Mouse (Mus musculus): ENCODE data around the gene Zfp13.

Gene Zfp13

DNA sequence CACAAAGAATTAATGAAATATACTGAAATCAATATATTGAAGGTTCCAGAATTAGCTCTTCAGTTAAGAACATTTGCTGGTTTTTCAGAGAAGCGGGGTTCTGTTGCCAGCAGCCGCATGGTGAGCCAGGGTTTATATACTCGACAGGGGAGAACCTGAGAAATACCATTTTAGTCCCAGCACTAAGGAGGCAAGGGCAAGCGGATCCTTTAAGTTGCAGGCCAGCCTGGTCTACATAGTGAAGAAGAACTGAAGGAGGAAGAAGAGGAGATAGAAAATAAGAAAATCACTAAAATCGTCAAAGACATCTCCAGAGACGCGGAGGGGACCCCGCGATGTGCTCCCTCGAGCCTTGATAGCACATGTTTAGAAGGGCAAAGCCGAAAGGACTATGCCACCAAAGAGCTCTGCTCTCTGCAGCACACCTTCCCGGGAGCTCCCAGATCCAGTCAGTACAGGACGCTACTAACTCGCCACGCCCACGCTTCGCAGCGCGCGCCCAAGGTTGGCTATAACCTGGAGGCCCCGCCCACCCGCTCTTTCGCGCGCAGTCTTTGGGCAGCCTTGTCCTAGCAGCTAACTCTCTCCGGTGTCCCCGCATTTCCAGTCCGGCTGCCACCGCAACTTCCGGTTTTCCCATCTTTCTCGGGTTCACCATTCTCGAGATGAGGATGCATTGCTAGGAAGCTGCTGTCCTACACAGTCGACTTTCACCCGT lies 6.9 kb downstream of the Zfp13 start:
- DNase-seq = peak; percentile 79 to 84

DNA sequence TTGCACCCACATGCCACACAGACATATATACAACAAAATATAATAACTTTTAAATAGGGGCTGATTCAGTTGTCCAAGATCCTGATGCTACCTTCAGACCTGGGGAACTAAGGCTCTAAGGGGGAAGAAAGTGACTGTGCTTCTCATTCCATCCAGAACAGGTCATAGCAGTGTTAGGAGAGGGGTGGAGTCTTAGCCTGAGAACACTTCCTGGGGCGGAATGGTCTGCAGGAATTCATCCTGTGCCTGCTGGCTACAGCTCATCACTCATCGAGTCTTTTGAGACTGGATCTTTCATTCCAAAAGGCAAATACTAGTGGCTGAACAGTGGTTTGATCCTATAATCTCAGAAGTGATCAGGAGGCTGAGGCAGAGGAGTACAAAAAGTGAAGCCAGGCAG lies 12.0 kb downstream of the Zfp13 start:
- DNase-seq = no peak

DNA sequence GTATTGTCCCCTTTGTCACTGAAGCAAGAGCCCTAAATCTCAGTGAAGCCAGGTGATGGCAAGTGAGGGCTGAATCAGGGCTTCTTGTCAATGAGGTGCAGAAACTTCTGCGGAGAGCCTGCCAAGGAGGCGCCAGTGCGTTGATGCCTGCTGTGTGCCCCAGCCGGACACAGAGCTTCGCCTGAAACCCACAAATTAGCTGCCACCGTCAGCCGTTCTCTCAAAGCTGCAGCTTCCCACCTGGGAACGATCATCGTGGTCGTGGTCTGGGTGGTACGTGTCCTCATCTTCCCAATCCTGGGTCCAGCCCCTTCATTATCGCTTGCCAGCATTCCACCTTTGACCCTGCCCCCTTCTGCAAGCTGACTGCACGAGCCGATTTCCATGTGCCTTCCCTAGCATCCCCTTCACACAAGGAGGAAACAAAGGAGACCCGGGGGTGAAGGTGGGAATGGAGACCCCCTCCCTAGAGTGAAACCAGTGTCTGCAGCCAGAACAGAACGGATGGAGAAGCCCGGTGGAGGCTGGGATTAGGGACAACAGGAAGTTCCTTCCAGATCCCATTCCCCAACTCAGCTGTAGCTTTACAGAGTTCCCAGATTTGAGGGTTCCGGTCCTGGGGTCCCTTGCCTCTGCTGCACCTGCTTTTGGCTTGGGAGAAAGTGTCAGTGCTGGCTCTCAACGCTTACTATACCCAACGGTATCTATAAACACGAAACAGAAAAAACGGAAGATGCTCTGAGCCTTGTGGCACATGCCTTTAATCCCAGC lies 13.4 kb downstream of the Zfp13 start:
- no peak for DNase-seq

DNA sequence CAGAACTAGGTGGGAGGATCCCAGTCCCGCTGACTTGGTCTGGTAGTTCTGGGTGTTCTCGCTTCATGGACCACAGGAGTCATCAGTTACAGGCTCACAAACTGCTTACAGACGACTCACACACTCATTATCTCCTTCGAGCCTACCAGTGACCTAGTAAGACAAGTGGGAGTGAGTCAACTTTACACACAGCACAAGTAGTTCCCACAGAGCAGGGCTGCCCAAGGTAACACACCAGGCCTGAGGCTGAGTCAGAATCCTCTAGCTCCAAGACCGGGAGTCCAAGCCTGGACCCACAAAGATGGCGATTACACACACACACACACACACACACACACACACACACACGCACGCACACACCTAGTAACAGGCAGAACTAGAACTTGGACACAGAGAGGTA lies 14.5 kb downstream of the Zfp13 start:
- DNase-seq = no peak

DNA sequence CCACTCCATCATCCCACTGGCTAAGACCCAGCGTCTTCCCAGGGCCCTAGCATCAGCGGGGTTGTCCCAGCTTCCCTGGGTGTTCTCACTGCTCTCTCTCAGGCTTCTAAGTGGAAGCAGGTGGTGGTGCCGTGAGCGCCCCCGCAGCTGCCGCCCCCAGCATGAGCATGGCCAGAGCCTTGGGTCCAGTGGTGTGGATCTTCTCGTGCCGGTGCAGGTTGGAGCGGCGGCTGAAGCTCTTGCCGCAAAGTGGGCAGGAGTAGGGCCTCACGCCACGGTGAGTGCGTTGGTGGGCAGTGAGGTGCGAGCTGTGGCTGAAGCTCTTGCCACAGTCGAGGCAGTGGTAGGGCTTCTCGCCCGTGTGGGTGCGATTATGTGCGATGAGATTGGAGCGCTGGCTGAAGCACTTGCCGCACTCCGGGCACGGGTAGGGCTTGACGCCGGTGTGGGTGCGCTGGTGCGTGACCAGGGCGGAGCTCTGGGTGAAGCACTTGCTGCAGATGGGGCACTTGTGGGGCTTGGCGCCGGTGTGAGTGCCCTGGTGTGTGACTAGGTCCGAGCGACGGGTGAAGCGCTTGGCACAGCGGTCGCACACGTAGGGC lies 23.2 kb downstream of the Zfp13 start:
- no peak for DNase-seq

DNA sequence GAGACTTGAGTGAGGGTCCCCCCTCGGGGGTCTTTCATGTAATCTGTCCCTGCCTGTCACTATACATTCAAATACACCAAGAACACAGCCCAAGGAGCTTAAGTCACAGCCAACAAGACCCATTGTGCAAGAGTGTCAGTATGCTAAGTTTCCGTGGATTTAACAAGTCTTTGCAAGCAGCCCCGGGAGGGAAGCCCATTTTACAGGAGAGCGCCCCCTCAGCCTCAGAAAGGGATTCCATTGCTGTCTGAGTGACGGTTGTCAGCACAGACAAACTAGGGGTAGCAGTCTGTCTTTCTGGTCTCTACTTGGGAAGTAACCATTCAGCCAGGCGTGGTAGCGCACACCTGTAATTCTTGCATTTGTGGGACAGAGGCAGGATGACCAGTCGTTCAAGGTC lies 25.2 kb downstream of the Zfp13 start:
- no peak for DNase-seq

DNA sequence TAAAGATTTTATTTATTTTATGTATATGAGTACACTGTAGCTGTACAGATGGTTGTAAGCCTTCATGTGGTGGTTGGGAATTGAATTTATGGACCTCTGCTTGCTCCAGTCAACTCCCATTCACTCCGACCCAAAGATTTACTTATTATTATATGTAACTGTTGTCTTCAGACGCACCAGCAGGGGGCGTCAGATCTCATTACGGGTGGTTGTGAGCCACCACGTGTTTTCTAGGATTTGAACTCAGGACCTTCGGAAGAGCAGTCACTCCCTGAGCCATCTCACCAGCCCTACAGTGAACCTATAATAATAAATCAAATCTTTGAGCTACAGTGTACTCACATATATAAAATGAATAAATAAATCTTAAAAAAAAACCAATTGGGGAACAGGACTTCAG lies 27.2 kb downstream of the Zfp13 start:
- DNase-seq = no peak

DNA sequence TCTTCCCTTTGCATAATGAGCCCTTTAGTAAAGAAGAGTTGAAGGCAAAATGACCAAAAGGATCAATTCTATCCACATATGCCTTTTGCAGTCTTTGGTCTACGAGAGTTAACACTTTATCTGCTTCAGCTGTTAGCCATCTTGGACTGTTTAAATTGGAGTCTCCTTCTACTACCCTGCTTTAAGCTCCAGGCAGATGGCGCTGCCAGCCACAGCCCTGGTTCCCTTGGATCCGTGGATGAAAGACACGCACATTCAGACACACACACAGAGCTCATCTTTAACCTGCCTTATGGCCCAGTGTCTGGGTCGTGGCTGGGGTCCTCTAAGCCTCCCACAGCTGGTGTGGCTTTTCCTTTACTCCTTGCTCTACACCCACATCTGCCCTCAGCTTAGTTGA lies 28.2 kb downstream of the Zfp13 start:
- no peak for DNase-seq

DNA sequence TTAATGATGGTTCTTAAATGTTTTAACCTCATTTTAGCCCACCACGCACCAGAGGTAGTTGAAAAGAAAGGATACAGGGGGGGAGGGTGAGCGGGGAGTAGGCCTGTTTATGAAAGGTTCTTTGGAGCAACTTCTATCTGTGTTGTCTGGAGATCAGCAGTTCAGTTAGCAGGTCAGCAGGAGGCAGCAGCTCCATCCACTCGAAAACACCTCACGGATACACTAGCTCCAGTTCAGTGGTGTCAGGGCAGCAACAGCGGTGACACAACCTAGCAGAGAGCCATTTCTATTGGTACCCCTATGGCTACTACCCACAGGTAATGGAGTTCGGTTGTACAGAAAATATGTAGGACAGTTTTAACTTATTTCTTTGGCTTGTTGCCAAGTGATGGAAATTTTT lies 29.3 kb downstream of the Zfp13 start:
- DNase-seq = peak in 1 of 2 experiments; percentile 46

DNA sequence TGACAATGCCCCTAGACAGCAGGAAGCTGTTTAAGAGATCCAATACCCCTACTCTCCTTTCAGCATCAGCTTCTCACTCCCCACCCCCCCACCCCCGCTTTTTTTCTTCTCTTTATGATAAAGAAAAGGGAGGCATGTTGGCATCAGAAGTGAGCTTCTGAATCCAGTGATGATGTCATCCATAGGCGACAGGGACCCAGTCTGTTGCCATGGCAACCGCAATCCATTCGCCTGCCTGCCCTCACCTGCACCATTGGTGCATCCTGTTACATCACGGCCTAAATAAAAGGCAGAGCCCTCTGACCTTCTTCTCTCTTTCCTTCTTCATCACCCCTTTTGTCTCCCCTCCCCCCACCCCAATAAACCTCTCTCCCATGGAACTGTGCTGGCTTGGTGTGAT lies 30.9 kb downstream of the Zfp13 start:
- no peak for DNase-seq

DNA sequence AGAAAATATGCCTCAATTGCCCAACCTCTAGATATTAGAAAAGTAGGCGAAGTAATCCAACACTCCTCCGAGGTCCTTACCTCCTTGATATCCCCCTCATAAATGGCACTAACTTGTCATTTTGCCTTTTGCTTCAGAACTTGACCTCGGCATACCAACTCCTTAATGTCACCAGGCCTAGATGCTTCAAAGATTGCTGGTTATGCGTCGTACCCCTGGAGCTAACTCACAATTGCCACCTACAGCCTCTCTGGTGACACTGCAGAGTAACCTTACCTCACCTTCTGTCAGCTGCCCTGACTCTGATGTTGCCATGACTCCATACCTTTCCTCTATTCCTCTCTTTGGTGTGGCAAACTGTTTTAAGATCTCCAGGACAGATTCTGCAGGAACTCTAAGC lies 32.5 kb downstream of the Zfp13 start:
- no peak for DNase-seq

DNA sequence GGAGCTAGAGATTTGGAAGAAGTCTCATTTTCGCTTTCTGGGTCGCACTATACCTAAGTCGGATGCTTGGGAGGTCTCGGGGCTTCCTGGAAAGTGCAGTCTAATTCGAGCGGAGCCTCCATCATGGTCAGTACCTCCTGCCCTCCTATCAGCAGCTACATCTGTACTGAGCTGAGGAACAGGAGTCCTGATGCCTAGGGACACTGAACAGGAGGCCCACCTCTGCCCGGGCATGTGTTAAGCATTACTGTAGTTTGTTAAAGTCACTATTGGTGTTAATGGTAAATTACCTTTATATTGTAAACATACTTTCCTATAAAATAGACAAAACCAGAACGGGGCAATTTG lies 34.9 kb downstream of the Zfp13 start:
- DNase-seq = no peak

DNA sequence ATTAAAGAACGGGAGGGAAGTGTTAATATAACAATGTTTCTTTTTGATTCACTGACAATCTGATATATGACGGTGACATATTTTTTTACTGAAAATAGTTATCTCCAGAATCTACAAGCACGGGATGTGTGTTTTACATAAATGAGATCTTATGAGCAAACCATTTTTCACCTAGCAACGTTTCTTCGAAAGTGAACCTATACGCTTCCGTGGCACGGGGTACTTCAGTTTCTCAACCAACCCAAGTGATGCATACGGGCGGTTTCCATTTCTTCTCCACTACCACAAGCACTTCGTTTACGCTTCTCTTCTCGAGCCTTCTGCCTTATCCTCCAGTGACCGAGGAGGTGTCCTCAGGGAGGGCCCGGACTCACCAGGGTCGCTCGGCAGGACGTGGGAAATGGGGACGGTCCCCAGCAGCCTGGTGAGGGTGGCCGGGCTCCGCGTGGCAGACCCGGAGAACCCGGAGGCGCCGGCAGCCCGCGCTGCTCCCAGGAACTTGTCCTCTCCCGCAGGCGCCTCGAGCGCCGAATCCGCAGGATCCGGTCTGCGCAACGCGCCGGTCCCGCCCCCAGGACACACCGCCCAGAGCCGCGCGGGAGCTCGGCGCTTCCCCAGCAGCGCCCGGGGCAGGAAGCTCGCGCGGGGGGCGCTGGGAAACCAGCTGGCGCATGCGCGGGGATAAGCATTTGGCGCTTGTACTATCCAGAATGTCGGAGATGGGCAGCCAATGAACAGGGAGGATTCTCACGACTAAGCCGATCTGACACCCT lies 35.5 kb downstream of the Zfp13 start, which contains the start of gene Zfp213:
TSS of gene Zfp213 (minus strand) at position 644 of the 773 bp plus-strand sequence.
- DNase-seq = peak; percentile 90 to 92

DNA sequence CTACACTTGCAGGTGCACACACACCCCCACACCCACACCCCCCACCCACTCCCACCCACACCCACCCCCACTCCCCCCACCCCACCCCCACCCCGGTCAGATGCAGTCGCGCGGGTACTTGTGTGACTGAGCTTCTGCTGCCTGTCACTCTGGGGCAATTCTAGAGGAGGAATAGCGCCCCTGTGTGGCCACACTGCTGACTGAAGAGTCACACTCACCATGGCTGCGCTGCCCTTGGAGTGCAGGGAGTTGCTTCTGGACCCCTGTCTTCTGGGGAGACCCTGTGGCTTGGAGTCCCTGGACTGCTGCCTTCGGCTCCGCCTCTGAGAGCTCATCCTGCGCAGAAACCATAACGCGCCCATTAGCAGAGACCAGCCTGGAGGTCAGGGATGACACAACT lies 39.5 kb downstream of the Zfp13 start:
- DNase-seq = no peak

DNA sequence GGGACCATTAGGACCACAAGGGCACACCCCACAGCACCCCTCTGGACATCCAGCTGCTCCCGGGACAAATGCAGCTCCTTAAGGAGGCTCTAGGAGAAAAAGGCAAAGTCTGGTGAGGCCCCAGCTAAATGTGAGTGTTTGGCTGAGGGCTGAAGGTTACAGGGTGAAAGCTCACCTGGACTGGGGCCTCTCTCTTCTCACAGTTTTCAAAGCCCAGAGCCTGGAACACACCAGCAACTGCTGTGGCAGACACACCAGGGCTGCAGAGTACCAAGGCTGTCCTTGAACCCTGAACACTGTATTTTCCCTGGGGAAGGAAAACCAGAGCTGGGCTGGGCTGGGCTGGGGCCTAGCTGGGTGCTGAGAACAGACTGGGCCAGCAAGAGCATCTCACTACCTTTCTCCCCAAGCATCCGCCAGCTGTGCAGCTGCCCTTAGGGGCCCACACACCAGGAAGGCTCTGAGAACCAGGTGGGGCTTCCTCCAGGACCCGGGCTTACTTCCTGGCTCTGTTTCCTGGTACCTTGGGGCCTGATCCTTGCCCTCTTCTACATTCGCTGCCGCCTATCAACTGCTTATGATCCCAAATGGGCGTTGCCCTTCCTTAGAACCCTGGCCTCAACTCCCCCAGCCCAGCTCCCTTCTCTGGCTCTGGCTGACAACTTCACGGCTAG lies 43.9 kb downstream of the Zfp13 start:
- no peak for DNase-seq

DNA sequence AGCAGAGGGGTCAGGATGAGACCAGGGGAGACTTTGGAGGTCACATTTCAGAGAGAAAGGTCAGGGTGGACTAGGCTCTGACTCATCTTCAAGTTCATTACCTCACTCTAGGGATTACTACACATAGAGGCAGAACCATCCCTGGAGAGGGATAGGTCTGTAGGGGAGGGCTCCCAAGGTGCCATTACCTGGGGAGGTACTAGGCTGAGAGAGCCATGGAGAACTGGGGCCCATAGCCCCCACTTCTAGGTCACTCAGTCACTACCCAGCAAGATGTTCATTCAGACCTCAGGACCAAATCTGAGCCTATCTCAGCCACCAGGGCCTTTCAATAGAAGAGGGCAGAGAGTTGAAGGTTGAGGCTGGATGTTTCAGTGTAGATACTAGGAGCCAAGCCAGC lies 45.0 kb downstream of the Zfp13 start:
- DNase-seq = no peak

DNA sequence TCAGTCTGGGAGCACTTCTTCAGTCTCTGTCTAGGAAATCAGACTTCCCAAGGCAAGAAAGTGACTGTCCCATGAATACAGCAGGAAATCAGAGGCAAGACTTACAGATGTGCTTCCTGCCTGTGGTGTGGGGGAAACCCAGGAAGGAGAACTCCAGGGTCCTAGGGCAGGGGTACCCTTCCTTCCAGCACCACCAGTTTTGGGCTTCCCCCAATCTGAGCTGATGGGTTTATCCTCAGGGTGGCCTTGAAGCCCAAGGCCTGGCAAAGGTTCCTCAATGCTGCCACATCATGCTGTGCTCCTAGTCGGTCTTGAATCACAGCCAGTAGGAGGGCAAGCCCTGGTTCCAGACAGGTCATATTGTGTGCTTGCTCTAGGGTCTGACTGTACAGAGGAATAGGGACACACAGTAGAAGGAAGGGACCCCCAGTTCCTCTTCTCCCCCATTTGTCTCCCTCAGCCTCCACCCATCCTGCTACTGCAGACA lies 45.6 kb downstream of the Zfp13 start:
- no peak for DNase-seq

DNA sequence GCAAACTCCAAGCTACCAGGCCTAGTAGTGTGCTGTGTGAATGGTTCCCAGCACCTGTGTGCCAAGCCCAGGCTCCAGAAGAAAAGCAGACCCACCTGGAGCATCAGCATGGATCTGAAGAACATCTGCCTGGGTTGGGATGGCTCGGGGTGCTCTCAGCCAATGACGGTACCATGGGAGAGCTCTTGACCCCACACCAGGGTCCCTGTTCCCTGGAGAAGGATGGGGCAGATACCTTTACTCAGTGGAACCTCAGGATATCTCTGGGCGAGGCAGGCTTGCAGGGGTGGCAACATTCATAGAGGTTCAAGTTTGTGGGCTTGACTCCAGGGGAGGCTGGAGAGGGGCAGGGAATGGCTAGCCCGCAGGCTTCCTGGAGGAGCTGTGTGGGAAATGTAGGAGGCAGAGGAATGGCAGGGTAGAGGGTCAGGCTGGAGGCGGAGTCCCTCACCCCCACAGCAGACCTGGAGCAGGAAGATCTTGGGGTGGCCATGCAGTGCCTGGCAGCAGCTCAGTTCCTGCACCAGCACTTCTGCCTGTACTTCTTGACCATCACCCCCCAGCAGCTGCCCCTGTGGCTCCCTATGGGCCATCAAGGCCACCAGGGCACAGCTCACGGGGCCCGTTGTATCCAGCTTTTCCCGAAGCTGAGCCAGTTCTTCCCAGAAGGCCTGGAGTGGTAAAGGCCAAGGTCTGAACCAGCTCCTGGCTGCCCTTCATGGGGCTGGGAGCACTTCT lies 46.2 kb downstream of the Zfp13 start:
- DNase-seq = no peak

DNA sequence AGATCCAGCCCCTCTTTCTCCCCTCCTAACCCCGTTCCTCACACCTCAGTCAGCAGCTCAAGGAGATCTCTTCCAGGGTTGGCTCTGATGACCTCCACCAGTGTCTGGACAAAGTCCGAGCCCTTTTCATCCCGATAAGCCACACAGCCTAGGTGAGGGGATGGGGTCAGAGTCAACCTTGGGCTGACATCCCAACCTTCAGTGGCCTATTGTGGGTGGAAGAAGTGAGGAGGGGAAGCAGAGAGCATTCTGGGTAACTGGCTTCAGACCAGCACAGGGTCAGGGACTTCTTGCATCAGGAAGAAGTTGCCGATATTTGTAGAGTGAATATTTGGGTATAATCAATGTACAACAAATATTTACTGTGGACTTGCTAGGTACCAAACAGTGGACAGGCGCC lies 47.3 kb downstream of the Zfp13 start:
- DNase-seq = no peak

DNA sequence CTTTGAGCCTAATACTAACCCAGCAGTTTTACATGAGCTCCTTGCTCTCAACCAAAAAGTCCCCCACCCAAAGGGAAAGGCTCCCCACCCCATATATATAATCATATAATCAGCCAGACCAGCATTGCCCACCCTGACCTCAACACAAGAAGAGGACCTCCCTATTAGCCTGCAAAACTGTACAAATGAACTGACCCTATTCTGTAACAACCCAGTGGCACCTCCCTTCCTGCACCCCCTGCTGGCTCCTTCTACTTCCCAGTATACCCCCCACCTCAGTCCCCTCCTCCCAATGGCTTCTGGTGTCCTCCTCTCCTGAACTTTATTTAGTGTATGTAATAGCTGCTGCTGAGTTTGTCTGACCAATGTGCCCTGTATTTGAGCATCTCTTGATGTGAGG lies 47.9 kb downstream of the Zfp13 start:
- DNase-seq = no peak

DNA sequence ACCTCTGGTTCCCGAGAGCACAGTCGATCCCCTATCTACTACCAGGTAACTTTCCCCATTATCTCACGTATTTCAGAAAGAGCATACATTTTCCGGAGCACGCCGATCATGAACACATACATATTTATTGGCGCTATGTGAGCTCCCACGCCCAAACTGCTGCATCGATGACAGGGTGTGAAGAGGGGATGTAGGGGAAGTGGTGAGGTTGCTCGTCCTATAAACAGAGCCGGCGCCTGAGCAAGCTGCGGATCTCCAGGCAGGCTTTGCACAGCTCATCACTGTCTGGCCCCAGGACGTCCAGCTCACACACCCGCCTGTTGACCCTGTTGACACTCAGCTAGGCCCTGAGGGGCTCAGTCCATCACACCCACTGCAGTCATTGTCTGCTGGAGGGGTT lies 48.4 kb downstream of the Zfp13 start:
- no peak for DNase-seq

All from thymus, adult 18-20 months (tissue).